Mouse (Mus musculus) CH12.LX (cell line): ENCODE measurements at regions not wholly inside any gene's neighbourhood (a gene's known extent, or its start where the extent isn't known, plus 50 kb on each side); places are given as distances from the start of the nearest gene placed in this dataset.

Source experiments
- DNase-seq: peaks from one replicate; pipeline ENCODE4 v3.0.0-alpha.2; 2013; ENCODE audit errors: extremely low read depth
- H3K27ac ChIP-seq: 2 replicates; pipeline ENCODE4 v1.5.1; 2012; ENCODE audit warnings: low read depth, mild to moderate bottlenecking, control low read depth, moderate library complexity; ENCODE audit not compliant: insufficient read depth
- H3K27me3 ChIP-seq: replicated peaks from 2 replicates; pipeline ENCODE3; 2012; ENCODE audit warnings: inconsistent platforms
- H3K36me3 ChIP-seq, 2 experiments: replicated peaks in 1 of 2; 2 replicates each; pipeline versions ENCODE3 to v1.6.1; 2012; ENCODE audit warnings: inconsistent platforms in 1 of 2, low read length in 1 of 2, mild to moderate bottlenecking in 1 of 2, mixed read lengths in 1 of 2, moderate library complexity in 1 of 2; ENCODE audit not compliant: control insufficient read depth in 1 of 2, insufficient read depth in 1 of 2
- H3K4me1 ChIP-seq, 2 experiments: 2 replicates each; pipeline ENCODE4 v1.6.1; 2012; ENCODE audit warnings: inconsistent platforms in 1 of 2, moderate library complexity in 1 of 2; ENCODE audit not compliant: insufficient read depth in 2 of 2, control insufficient read depth in 1 of 2
- H3K4me2 ChIP-seq: 2 replicates; pipeline ENCODE4 v1.6.1; 2012; ENCODE audit warnings: low read depth, mild to moderate bottlenecking, control low read depth; ENCODE audit not compliant: poor library complexity, insufficient read depth, severe bottlenecking
- H3K4me3 ChIP-seq, 3 experiments: fragments of 150-350 bp in 1 of 3; sonication (generic) in 1 of 3; replicated peaks in 1 of 3; 2 replicates each; pipeline versions ENCODE3 to v1.5.1; 2011 to 2012; ENCODE audit warnings: low read depth in 2 of 3, low read length in 2 of 3, mild to moderate bottlenecking in 2 of 3, moderate library complexity in 2 of 3, control low read depth in 1 of 3, improper control_type of control experiment in 1 of 3, inconsistent platforms in 1 of 3, mixed read lengths in 1 of 3; ENCODE audit not compliant: poor library complexity in 1 of 3
- H3K79me2 ChIP-seq: replicated peaks from 2 replicates; pipeline ENCODE4 v1.6.1; 2012; ENCODE audit warnings: mild to moderate bottlenecking, moderate library complexity; ENCODE audit not compliant: control insufficient read depth, poor library complexity, insufficient read depth, severe bottlenecking; ENCODE audit errors: extremely low read depth
- H3K9ac ChIP-seq: 2 replicates; pipeline ENCODE4 v1.6.1; 2012; ENCODE audit warnings: low read depth, mild to moderate bottlenecking, control low read depth, moderate library complexity; ENCODE audit not compliant: insufficient read depth
- H3K9me3 ChIP-seq: replicated peaks from 2 replicates; pipeline ENCODE3; 2012; ENCODE audit warnings: low read length, inconsistent platforms, mixed read lengths
- BHLHE40 ChIP-seq: IDR thresholded peaks from 2 replicates; pipeline ENCODE4 v1.6.1; 2011; ENCODE audit warnings: mild to moderate bottlenecking, low read depth, low read length, improper control_type of control experiment
- CHD2 ChIP-seq: IDR thresholded peaks from 2 replicates; pipeline ENCODE4 v1.6.1; 2011; ENCODE audit warnings: low read length, improper control_type of control experiment
- E2F4 ChIP-seq: IDR thresholded peaks from 2 replicates; pipeline ENCODE4 v1.6.1; 2011; ENCODE audit warnings: low read depth, low read length, improper control_type of control experiment; ENCODE audit not compliant: insufficient replicate concordance
- EP300 ChIP-seq: IDR thresholded peaks from 2 replicates; pipeline ENCODE4 v1.6.1; 2011; ENCODE audit warnings: low read length, improper control_type of control experiment
- GABPA ChIP-seq: IDR thresholded peaks from 2 replicates; pipeline ENCODE4 v1.6.1; 2012; ENCODE audit warnings: low read depth, low read length, improper control_type of control experiment, inconsistent platforms; ENCODE audit not compliant: insufficient replicate concordance
- IRF4 ChIP-seq: IDR thresholded peaks from 2 replicates; pipeline ENCODE4 v1.6.1; 2014; ENCODE audit warnings: low read depth, mild to moderate bottlenecking, inconsistent platforms, low read length, improper control_type of control experiment
- JUND ChIP-seq: conservative IDR thresholded peaks from 2 replicates; pipeline ENCODE4 v1.6.1; 2011; ENCODE audit warnings: low read depth, low read length, improper control_type of control experiment
- MAFK ChIP-seq: IDR thresholded peaks from 2 replicates; pipeline ENCODE4 v1.6.1; 2011; ENCODE audit warnings: low read length, improper control_type of control experiment; ENCODE audit not compliant: insufficient replicate concordance
- MAZ ChIP-seq: IDR thresholded peaks from 2 replicates; pipeline ENCODE4 v1.6.1; 2012; ENCODE audit warnings: low read depth, mild to moderate bottlenecking, inconsistent platforms, low read length, improper control_type of control experiment, moderate library complexity
- MEF2A ChIP-seq: IDR thresholded peaks from 2 replicates; pipeline ENCODE4 v1.6.1; 2014; ENCODE audit warnings: low read depth, mild to moderate bottlenecking, inconsistent platforms, low read length, improper control_type of control experiment, borderline replicate concordance
- MXI1 ChIP-seq: IDR thresholded peaks from 2 replicates; pipeline ENCODE4 v1.6.1; 2011; ENCODE audit warnings: mild to moderate bottlenecking, low read depth, low read length, improper control_type of control experiment
- MYC ChIP-seq: IDR thresholded peaks from 2 replicates; pipeline ENCODE4 v1.6.1; 2011; ENCODE audit warnings: low read depth, mild to moderate bottlenecking, improper control_type of control experiment, low read length
- PAX5 ChIP-seq: IDR thresholded peaks from 2 replicates; pipeline ENCODE4 v1.6.1; 2012; ENCODE audit warnings: low read length, inconsistent platforms, mixed read lengths
- POLR2A ChIP-seq: IDR thresholded peaks from 2 replicates; pipeline ENCODE4 v1.6.1; 2011; ENCODE audit warnings: low read depth, mild to moderate bottlenecking, improper control_type of control experiment, low read length
- TBP ChIP-seq: conservative IDR thresholded peaks from 2 replicates; pipeline ENCODE4 v1.6.1; 2011; ENCODE audit warnings: low read depth, low read length, improper control_type of control experiment
- TCF12 ChIP-seq: IDR thresholded peaks from 2 replicates; pipeline ENCODE4 v1.6.1; 2014; ENCODE audit warnings: low read depth, mild to moderate bottlenecking, inconsistent platforms, low read length, improper control_type of control experiment
- UBTF ChIP-seq: IDR thresholded peaks from 2 replicates; pipeline ENCODE4 v1.6.1; 2012; ENCODE audit warnings: low read depth, mild to moderate bottlenecking, inconsistent platforms, low read length, improper control_type of control experiment, moderate library complexity
- USF1 ChIP-seq: IDR thresholded peaks from 2 replicates; pipeline ENCODE4 v1.6.1; 2014; ENCODE audit warnings: low read depth, mild to moderate bottlenecking, inconsistent platforms, low read length, improper control_type of control experiment
- USF2 ChIP-seq: conservative IDR thresholded peaks from 2 replicates; pipeline ENCODE4 v1.6.1; 2011; ENCODE audit warnings: low read depth, low read length, improper control_type of control experiment
- ZC3H11A ChIP-seq: IDR thresholded peaks from 2 replicates; pipeline ENCODE4 v1.6.1; 2012; ENCODE audit warnings: low read depth, mild to moderate bottlenecking, inconsistent platforms, low read length, improper control_type of control experiment
- ZKSCAN1 ChIP-seq: IDR thresholded peaks from 2 replicates; pipeline ENCODE4 v1.6.1; 2012; ENCODE audit warnings: low read depth, inconsistent platforms, low read length, improper control_type of control experiment, borderline replicate concordance
- ZMIZ1 ChIP-seq: IDR thresholded peaks from 2 replicates; pipeline ENCODE4 v1.6.1; 2012; ENCODE audit warnings: low read depth, mild to moderate bottlenecking, inconsistent platforms, low read length, improper control_type of control experiment
- ZNF384 ChIP-seq: IDR thresholded peaks from 2 replicates; pipeline ENCODE4 v1.6.1; 2012; ENCODE audit warnings: low read depth, low read length, improper control_type of control experiment, inconsistent platforms
- dilution Hi-C: fragments of 300-500 bp; cut with MboI; formaldehyde crosslinking; loops from 2 replicates; pipeline ENCODE4 v1.14.3; 2020; ENCODE audit warnings: low sequenced_read_pairs; ENCODE audit not compliant: extremely low pct_unique_long_range_greater_than_20kb, extremely low pct_ligation_motif_present
- in situ Hi-C: fragments of 300-500 bp; cut with MboI; formaldehyde crosslinking; loops from 3 replicates; pipeline ENCODE4 v1.14.3; 2019; ENCODE audit warnings: low sequenced_read_pairs, low pct_ligation_motif_present, low pct_unique_long_range_greater_than_20kb, mixed read lengths

DNA sequence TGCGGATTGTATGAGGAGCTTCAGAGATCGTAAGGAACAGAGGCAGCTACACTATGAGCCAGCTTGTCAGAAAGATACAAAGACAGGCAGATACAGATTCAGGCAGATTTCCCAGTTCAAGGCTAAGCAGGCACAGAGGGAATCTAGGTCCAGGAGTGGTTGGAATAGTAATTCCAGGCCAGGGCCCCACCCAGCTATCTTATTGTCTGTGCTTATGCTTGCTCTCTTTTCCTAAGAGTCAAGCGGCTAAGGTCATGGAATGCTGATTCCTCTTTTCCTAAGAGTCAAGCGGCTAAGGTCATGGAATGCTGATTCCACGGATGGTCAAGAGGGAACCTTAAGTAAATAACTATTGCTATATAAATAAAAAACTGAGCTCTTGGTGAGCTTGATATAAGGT is 520.7 kb upstream of the Lrrc6 start:
- dilution Hi-C loops: no loop called here
- Histone ChIP-seq H3K4me2 (no peak overlapping the region), H3K4me1 (peaks cover 0 to 17% of the 10 kb centered on the region in 2 experiments; a peak in 1 of 4 replicates), H3K27ac (no peak overlapping the region), H3K4me3 (no peak overlapping the region), H3K36me3 (no peaks in the 10 kb centered on the region), H3K27me3 (no peaks in the 10 kb centered on the region), H3K9ac (no peak overlapping the region), H3K79me2 (no peaks in the 10 kb centered on the region), H3K9me3 (peaks cover 7% of the 10 kb centered on the region)
- in situ Hi-C loops: no loop called here
- TF ChIP-seq ZMIZ1 (no peak), EP300 (no peak), USF2 (no peak), MXI1 (no peak), PAX5 (no peak), TBP (no peak), MAZ (no peak), ZNF384 (no peak), MEF2A (no peak), BHLHE40 (no peak), TCF12 (no peak)
- DNase-seq: no peak

DNA sequence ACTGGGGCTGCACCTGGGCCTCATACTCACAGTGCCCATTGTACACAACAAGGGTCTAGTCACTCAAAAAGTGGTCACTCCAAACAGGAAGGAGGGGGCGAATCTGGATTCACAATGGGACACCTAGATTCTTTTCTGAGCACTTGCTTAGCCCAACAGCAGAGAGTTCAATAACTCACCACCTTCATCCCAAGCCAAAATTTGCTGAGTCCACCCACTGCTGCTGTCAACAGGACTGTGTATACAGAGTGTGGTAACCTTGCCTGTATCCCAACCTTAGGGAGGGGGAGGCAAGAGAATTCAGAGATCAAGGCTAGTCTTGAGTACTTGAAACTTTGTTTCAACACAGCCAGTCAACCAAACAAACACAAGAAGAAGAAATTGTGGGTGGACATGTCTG is 519.2 kb upstream of the Lrrc6 start:
- Histone ChIP-seq H3K4me1 (peaks cover 0 to 17% of the 10 kb centered on the region in 2 experiments; a peak in 1 of 4 replicates), H3K79me2 (no peaks in the 10 kb centered on the region), H3K4me3 (no peak overlapping the region), H3K36me3 (no peaks in the 10 kb centered on the region), H3K4me2 (no peak overlapping the region), H3K27me3 (no peaks in the 10 kb centered on the region), H3K27ac (no peak overlapping the region), H3K9me3 (peaks cover 7% of the 10 kb centered on the region), H3K9ac (no peak overlapping the region)
- DNase-seq: no peak
- dilution Hi-C loops (no loop called here), in situ Hi-C loops (no loop called here)
- TF ChIP-seq ZNF384: no peak
- TF ChIP-seq POLR2A: no peak

DNA sequence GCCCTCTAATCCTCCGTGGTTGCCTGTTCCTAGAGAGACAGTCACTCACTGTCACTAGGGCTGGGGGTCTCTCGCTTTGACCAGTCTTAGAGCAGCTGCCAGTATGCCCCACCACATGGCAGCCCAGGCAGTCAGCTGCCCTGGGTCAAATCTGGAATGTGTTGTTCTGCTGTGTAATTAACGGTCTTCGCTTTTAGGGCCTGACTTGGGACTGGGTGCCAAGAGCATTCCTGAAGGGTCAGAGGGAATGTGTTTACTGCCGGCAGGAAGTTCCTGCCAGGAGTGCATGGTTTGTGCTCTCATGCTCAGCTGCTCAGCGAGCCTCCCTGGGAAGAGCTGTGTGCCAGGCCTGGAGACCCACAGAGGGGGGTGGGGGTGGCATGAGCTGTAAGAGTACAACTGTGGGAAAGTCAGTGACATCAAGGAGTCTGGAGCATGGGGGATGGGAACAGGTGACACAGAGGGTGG is 518.5 kb upstream of the Lrrc6 start:
- H3K4me2 ChIP-seq: no peak overlapping the region
- peaks cover 0 to 13% of the 10 kb centered on the region in 2 experiments; a peak in 1 of 4 replicates for H3K4me1 ChIP-seq
- no peaks in the 10 kb centered on the region for H3K36me3 ChIP-seq
- H3K27me3 ChIP-seq: no peaks in the 10 kb centered on the region
- H3K27ac ChIP-seq: no peak overlapping the region
- no peak overlapping the region for H3K4me3 ChIP-seq
- no peak for DNase-seq
- dilution Hi-C loops (no loop called here), in situ Hi-C loops (no loop called here)
- TF ChIP-seq POLR2A (no peak), MAFK (no peak), MXI1 (no peak), ZC3H11A (no peak), GABPA (no peak), MYC (no peak), ZNF384 (no peak), IRF4 (no peak), TBP (no peak), UBTF (no peak), USF1 (no peak), TCF12 (no peak), ZKSCAN1 (no peak), CHD2 (no peak), E2F4 (no peak), JUND (no peak)
- H3K9me3 ChIP-seq: peaks cover 7% of the 10 kb centered on the region
- H3K9ac ChIP-seq: no peak overlapping the region
- H3K79me2 ChIP-seq: no peaks in the 10 kb centered on the region
